Mouse (Mus musculus) megakaryocyte progenitor cell, adult 5-6 weeks (primary cell): Measurements from ENCODE around the gene Ccdc58. TPM values are rescaled to one million over a fixed set of nuclear protein-coding genes. Genes with fewer than 3 reads are reported as not detected.
"Not testable (repeated sequence)": the region's sequence is repeated elsewhere in the genome, so short reads cannot be mapped to it uniquely, and the experiment has no call there.

Experiments used
- ATAC-seq: replicated peaks from 2 replicates; pipeline ENCODE4 v1.8.0; 2016; ENCODE audit warnings: mild to moderate bottlenecking, moderate TSS enrichment, inconsistent platforms; ENCODE audit not compliant: poor library complexity
- total RNA-seq, 2 experiments: library from RNA; stranded (forward) in 1 of 2; stranded (reverse) in 1 of 2; fragments of 157-497, 149-512 nt in 1 of 2; fragments of 200-1000 nt in 1 of 2; gene quantifications; 2 replicates each; pipeline versions ENCODE4 v1.2.3 to v1.2.4; 2015 to 2017

Ccdc58 gene
- total RNA-seq (2015), result 70.0 and 90.8 TPM in 2 replicates
- total RNA-seq (2017), result 57.8 and 82.1 TPM in 2 replicates

DNA sequence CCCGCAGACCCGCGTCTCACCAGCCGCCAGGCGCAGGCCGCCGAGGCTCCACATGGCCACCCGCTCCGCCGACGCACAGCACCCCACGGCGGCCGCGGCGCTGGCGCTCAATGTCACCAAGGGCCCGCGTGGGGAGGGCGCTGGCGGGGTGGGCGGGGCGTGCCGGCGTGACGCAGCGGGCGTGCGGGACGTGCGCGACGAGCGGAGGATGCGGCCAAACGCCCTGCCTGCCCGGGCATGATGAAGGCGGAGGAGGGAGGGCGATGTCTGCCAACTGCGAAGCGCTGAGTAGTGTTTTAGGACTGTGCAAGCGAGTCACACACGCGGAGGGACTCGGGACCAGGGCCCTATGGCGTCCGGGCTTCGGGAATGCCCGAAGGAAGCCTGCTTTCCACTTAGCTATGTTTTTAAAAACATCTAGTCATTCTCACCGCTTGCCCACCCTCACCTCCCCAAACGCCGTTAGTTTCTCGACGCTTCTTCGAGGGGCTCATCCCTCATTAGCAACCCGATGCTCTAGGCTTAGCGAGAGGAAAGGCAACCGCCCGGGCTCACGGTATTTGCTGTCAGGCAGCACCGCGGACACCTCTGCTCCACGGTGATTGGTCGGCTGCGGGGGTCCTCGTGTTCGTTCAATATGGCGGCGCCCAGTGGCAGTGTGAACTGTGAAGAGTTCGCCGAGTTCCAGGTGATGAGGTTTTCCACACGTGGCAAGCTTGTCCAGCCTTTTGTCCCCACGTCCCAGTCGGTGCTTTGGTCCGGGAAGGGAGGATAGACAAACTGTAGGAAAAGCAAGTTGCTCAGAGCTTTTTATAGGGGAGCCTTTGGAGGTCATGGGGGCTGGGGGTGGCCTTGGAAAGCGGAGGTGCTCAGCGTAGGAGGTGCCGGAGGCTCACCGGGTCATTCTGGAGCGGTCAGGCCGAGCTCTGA, at the start of gene Ccdc58, which contains the start of gene Fam162a:
Ccdc58 (plus strand) TSS at position 236 of the 930 bp plus-strand sequence.
Fam162a (minus strand) TSS at position 145 of the 930 bp plus-strand sequence.
- peak; percentile 88 for ATAC-seq

GRCm38 (mm10) chr16:36028120-36028519, 43.4 kb upstream of the Ccdc58 start:
- ATAC-seq, result not testable (repeated sequence)

DNA sequence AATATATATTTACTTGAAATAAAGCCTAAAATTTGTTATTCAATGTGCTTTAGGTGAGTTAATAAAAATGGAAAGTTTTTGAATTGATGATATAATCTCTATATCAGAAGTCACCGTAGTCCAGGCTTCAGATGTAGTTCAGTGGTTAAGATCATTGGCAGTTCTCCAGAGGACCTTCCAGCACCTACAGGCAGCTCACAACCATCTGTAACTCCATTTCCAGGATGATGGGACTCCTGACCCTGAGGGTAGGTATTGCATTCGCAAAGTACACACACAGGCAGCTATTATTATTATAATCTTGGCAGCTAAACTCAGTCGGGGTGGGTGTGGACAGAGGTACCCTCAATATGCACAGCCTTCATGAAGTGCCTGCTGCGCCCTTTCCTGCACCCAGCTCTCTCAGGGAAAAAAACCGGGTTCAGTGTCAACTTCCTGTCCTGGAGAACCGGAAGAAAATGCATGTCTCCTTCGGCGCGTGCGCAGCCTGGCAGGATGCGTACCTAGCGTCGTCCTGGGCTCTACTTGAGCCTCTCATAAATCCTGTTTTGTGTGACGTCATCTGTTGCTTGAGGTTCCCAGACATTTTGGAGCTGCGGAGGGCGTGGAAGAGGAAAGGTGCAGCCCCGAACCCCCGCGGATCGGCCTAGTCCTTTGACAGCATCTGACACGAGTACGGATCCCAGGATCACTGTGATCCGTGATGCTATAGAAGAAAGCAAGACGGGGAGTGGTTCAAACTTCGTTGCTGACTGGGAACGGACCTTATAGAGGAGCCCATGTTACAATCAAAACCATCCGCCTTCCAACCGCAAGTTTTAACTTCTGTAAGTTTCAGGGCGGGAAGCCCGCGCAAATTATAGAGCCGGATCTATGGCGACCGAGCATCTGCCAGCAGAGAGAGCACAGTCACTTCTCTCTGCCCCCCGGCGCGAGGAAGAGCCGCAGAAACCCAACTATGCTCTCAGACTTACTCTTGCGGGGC, 30.6 kb upstream of the Ccdc58 start, which contains the start of gene Wdr5b:
Wdr5b (plus strand) TSS at position 551 of the 985 bp plus-strand sequence.
- ATAC-seq, result peak; percentile 93

DNA sequence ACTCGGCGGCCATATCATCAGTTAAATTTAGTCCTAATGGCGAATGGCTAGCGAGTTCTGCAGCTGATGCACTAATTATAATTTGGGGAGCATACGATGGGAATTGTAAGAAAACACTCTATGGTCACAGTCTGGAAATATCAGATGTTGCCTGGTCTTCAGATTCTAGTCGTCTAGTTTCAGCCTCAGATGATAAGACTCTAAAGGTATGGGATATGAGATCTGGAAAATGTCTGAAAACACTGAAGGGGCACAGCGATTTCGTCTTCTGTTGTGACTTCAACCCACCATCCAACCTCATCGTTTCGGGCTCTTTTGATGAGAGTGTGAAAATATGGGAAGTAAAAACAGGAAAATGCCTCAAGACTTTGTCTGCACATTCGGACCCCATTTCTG, 29.9 kb upstream of the Ccdc58 start:
- no peak for ATAC-seq

GRCm38 (mm10) chr16:36043073-36043472, 28.4 kb upstream of the Ccdc58 start:
- ATAC-seq, result no peak

DNA sequence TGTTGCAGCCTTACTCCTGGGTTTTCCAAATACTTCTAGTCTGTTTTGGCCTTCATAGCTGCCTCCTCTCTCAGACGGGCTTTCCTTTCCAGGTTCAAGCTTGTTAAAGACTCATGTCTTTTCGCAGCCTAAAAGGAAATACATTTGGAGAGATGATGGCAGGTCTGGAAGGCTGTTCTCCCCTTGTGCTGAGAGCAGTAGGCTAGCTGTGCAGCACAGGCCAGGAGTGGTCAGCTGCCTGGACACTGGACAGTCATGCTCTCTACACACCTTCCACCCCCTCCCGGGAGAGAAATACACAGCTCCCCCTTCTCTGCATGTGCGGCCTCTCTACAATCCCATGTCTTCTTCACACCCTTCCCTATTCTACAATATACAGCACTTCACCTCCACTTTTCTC, 27.5 kb upstream of the Ccdc58 start:
- ATAC-seq, result no peak

- ATAC-seq, result no peak
These were observed 23.9 kb upstream of the Ccdc58 start for GRCm38 (mm10) chr16:36047538-36047937.

DNA sequence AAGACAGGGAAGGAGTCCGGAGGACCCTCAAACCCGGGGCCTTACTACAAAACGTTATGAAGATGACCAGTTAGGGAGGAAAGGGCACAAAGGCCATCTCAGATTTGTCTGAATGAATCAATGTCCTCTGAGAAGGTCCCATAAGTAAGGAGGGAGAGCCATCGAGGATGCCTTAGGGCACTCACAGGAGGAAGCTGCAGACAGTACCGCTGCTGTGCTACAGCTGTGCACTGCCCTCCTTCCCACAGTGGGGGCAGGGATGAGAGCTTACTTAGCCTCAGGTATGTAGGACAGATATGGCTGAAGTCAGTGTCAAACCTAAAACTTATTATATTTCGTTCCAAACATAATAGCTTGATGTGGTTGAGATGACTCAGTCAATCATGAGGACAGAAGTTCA, 20.0 kb upstream of the Ccdc58 start:
- no peak for ATAC-seq

DNA sequence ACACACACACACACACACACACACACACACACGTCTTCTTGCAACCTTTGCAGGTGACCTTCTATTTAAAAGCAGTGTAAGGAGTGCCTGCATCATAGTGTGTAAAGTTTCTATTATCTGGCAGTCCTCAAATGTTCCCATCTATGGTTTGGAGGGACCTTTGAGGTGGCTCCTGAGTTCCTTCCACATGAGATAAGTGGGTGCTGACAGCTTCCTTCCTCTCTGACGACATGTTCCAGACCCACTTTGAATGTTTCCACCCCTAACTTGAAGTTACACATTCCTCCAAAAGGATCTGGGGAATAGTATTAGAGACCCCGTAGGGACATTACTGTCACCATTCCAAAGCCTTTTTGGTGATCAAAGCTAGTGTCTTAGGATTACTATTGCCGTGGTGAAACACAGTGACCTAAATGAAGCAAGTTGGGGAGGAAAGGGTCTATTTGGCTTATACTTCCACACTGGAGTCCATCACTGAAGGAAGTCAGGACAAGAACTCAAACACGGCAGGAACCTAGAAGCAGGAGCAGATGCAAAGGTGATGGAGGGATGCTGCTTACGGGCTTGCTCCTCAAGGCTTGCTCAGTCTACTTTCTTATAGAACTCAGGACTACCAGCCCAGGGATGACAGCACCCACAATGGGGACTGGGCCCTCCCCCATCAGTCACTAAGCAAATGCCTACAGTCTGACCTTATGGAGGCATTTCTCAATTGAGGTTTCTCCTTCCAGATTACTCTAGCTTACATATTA, 17.8 kb upstream of the Ccdc58 start:
- no peak for ATAC-seq

GRCm38 (mm10) chr16:36054920-36055319, 16.6 kb upstream of the Ccdc58 start:
- ATAC-seq, result no peak

DNA sequence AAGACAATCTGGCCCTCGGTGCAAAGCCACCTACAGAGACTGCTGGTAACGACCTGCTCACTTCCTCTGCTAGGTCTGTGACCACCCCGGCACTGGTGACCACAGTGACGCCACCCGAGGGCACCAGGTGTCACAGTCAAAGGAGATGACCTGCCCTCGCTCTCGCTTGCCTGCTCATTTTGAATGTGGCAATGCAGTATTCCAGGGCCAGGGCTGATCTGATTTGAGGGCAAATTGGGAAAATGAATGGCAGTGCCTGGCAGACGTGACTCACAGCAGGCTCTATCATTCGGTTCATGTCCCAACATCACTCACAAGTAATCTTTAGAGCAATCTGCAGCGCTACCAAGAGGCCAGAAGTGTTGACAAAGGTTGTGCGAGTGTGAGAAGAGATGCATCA, 15.1 kb upstream of the Ccdc58 start:
- no peak for ATAC-seq

DNA sequence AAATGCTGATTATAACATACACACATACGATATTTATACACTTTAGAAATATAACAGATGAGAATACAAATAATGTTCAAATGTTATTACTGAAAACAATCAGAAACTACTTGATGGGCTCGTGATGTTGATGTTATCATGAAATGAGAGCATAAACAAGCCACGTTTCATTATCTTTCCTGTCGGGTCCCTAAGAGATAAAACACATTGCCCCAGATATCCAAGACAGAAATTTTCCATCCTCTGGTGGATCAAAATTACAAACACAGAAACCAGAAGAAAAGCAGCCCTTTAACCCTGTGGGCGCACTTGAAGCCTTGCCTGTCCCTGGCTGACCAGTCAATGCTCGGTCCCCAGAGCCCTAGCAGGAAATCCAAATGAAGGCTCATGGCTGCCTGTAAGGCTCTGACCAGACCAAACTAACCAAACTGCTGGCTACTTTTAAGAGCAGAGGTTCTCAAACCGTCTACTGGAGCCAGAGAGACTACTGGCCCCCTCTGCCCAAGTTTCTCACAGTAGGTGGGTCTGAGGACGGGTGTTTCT, 13.5 kb upstream of the Ccdc58 start:
- no peak for ATAC-seq

- peak; percentile 63 for ATAC-seq
These were observed 9.0 kb upstream of the Ccdc58 start for GRCm38 (mm10) chr16:36062534-36062933.

- ATAC-seq, result no peak
These were observed 8.2 kb upstream of the Ccdc58 start for GRCm38 (mm10) chr16:36063315-36063714.

DNA sequence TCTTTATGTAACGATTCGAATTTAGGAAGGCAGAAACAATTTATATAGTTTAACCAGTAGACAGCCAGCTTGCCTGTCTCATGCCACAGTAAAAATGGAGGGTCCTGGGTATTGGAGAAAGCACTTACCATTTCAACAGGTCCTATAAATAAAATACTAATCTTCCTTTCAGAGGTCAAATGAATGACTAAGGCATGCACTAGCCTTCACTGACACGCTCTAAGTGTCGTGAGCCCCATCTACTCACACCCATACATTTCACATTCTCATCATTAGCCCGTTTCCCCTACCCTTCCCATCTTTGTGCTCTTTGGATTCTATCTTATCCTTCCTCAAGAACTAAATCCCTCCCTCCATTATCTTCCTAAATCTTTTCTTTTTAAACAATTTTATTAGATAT, 6.6 kb upstream of the Ccdc58 start:
- ATAC-seq, result no peak

DNA sequence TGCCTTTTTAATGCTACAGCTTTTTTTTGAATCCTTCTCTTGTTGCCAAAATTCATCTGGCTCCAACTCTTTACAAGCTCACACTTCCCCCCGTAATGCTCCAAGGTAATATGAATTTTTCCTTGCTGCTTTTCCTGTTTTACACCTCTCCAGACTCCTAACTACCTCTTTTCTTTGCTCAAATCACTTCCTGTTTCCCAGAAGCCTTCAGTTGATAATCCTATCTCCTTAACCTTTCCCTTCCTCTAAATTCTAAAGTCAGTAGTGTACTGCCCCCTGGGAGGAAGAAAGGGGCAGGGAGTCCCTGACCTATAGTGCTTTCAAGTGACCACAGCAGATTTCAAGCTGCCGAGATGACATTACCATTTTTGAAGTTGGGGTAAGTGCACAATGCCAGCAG, 3.8 kb upstream of the Ccdc58 start:
- no peak for ATAC-seq

DNA sequence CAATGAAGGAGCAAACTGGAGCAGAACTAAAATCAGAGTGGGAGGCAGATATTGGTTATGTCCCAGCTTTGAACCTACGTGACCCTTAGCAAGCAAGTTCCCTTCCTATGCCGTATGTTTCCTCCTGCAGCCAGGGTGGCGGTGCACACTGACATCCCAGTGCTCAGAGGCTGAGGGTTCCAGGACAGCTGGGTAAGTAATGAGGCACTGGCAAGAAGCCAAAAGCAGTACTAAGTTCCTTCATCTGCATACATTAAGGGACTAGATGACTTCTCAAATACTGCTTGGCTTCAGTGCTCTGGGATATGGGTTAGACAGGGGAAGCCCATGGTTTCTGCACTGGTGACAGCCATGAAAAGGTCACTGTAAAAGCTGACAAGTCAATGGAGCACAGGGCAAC, 3.1 kb upstream of the Ccdc58 start:
- no peak for ATAC-seq

- ATAC-seq, result no peak
These were observed 1.5 kb upstream of the Ccdc58 start for GRCm38 (mm10) chr16:36069819-36070575.

DNA sequence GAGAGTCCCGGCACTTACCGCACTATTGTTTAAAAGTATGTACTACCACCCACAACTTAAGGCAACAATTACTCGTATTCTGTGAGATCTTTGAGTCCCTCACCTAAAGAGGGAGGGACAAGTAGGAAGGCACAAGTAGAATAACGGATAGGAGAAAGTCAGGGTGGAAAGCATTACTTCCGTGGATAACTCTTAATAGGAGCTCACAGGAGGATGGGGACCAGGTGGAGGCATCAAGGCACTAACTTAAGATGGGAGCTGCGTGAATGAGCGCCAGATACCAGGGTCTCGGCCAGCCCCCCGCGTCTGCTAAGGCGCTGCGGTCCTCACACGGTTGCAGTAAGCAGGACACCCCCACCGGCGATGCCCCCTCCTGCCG, 425 bp upstream of the Ccdc58 start:
- ATAC-seq, result no peak; the same call in 1 of the 2 replicates
